Mouse (Mus musculus) kidney, adult 2 months (tissue): ENCODE results near the gene Klhdc8a.

Source experiments
- CTCF ChIP-seq: fragments of 200-500 bp; conservative IDR thresholded peaks from 2 replicates; pipeline ENCODE4 v1.5.1; 2011; ENCODE audit warnings: low read depth, mild to moderate bottlenecking, control low read depth, low read length, moderate library complexity, mixed read lengths; ENCODE audit not compliant: insufficient read depth, insufficient read length
- POLR2A ChIP-seq: fragments of 200-500 bp; IDR thresholded peaks from one replicate; pipeline ENCODE4 v1.6.1; 2011; ENCODE audit warnings: low read depth, low read length, control low read depth

- TF ChIP-seq CTCF (no peak), POLR2A (no peak)
Measured at GRCm38 (mm10) chr1:132312043-132312442, 13.6 kb downstream of the Klhdc8a start.
